Mouse (Mus musculus): ENCODE measurements around the gene Tcf3. TPM values are rescaled to one million over a fixed set of nuclear protein-coding genes. Genes with fewer than 3 reads are reported as not detected.

Gene Tcf3
- polyA plus RNA-seq, 1 experiment from 2014 or later: 88.9 TPM

DNA sequence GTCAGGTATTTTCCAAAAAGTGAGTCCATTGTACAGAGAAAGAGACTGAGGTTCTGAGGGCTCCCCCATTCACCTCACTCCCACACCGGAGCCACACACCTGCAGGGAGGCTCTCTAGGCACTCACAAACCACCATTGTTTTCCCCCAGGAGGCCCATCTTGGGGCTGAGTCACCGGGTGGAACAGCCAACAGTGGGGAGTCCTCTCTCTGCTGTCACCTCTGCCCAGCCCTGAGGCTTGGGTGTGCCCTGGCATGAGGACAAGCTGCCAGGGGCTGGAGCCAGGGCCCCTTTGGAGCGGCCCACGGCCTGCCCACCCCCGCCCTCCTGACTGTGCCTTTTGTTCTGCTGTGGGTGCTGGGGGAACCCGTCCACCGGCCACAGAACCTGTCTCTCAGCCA lies 2.3 kb upstream of the Tcf3 start:
- WGBS: 34% methylated on average over 7 of the region's 7 CpGs
- Histone ChIP-seq H3K27me3 (replicated peaks) (no peaks in the 10 kb centered on the region), H3K9ac (no peak overlapping the region), H3K36me3 (no peaks in the 10 kb centered on the region), H3K4me3 (replicated peaks) (no peak overlapping the region), H3K27ac (peak overlapping the region; percentile 93), H3K4me1 (peaks cover 30% of the 10 kb centered on the region), H3K9me3 (no peaks in the 10 kb centered on the region), H3K4me2 (peak overlapping the region; percentile 3)
- peak; percentile 34 for ATAC-seq (ENCODE audit: insufficient read depth, low FRiP score, low read depth)

GRCm38 (mm10) chr10:80434823-80435222 lies 1.4 kb upstream of the Tcf3 start:
- ATAC-seq (ENCODE audit: insufficient read depth, low FRiP score, low read depth): no peak
- Histone ChIP-seq H3K9ac (no peak overlapping the region), H3K4me2 (0 out of 2 replicates have a peak overlapping the region, but pooled peaks have one; percentile 34), H3K36me3 (peaks cover under 1% of the 10 kb centered on the region; the same call in 1 of the 2 replicates), H3K9me3 (no peaks in the 10 kb centered on the region), H3K27me3 (replicated peaks) (no peaks in the 10 kb centered on the region), H3K27ac (peak overlapping the region; percentile 93; the same call in 1 of the 2 replicates), H3K4me3 (replicated peaks) (no peak overlapping the region), H3K4me1 (peaks cover 30% of the 10 kb centered on the region)
- WGBS: 81% methylated on average over 3 of the region's 3 CpGs

DNA sequence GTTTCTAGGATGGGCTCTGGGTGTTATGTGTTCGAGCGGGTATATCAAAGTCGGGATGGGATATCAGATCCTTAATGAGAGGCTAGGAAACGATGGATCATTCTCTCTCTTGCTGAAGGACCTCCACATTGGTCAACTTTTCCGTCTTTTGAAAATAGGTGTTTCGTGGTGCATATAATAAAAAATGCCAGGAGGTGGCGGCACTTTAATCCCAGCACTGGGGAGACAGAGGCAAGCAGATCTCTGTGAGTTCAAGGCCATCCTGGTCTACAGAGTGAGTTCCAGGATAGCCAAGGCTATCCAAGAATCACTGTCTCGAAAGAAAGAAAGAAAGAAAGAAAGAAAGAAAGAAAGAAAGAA lies 766 bp upstream of the Tcf3 start:
- Histone ChIP-seq H3K4me3 (replicated peaks) (peak overlapping the region; percentile 98), H3K27ac (peak overlapping the region; percentile 93)
- ATAC-seq (ENCODE audit: insufficient read depth, low FRiP score, low read depth): no peak

GRCm38 (mm10) chr10:80432936-80433512 lies 423 bp downstream of the Tcf3 start:
- no peaks in the 10 kb centered on the region for H3K27me3 ChIP-seq (replicated peaks)
- H3K4me3 ChIP-seq (replicated peaks): peak overlapping the region; percentile 98
- under 1% methylated on average over 58 of the region's 60 CpGs for WGBS
- H3K4me1 ChIP-seq: peaks cover 33% of the 10 kb centered on the region
- no peaks in the 10 kb centered on the region for H3K9me3 ChIP-seq
- peak overlapping the region; percentile 99 for H3K9ac ChIP-seq
- peaks cover 17% of the 10 kb centered on the region for H3K36me3 ChIP-seq
- H3K27ac ChIP-seq: peak overlapping the region; percentile 93
- peak overlapping the region; percentile 83 for H3K4me2 ChIP-seq
- ATAC-seq (ENCODE audit: insufficient read depth, low FRiP score, low read depth): no peak

More for the DNA sequence above, 766 bp upstream of the Tcf3 start:
- 13% methylated on average over 8 of the region's 8 CpGs for WGBS
- Histone ChIP-seq H3K9ac (no peak overlapping the region), H3K4me1 (peaks cover 33% of the 10 kb centered on the region), H3K4me2 (peak overlapping the region; percentile 34), H3K27me3 (replicated peaks) (no peaks in the 10 kb centered on the region), H3K9me3 (no peaks in the 10 kb centered on the region), H3K36me3 (peaks cover 6% of the 10 kb centered on the region; the same call in 1 of the 2 replicates)

DNA sequence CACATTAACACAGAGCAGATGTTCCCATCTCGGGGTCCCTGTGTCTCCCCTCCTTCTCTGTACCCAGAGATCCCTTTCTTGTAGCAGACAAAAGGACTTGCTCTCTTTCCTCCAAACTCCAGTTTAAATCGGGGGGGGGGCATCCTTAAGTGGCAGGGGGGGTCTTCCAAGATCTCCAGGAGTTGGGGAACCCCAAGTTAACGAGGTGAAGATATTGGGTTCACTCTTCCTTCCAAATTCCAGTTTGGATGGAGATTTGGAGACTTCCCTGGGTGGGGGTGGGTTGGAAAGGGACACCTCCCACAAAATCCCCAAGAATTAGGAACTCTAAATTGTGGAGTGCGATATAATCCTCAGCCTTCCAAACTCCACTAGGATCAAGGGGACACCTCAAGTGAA lies 1.1 kb downstream of the Tcf3 start:
- ATAC-seq (ENCODE audit: insufficient read depth, low FRiP score, low read depth): no peak
- H3K27ac ChIP-seq: peak overlapping the region; percentile 93

DNA sequence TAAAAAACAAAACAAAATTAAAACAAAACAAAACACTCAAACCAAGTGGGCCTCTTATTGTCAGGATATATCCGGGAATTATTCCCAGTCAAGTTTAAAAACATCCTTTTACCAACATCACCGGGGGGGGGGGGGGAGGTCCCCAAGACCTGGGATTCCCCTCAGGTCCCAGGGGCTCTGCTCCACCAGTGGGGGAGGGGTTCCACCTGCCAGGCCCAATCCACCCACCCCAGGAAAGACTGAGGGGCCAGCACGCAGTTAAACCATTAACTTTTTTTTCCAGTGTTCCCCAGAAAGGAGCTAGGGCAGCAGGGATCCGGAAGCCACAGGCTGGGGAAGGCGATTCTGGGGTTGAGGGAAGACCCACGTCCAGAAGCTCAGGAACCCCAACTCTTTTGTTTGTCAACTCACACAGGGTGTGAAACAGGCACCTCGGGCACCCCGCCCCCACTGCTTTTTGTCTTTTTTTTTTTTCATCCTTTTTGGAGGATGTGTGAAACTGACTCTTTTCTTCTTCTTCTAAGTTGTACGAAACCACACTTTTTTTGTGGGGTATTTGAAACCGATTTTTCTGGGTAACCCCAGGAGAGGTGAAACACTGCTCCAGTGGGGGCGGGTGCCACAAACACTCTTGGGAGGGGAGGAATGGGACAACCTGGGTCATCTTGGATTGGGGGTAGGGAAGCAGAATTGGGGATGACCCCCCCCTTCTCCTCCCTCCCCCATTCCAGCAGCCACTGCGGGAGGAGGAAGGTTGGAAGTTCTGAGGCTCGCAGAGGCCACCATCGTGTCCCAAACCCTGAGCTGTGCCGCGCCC lies 1.7 kb downstream of the Tcf3 start:
- Histone ChIP-seq H3K9me3 (no peaks in the 10 kb centered on the region), H3K36me3 (peaks cover 29% of the 10 kb centered on the region), H3K27ac (peak overlapping the region; percentile 93), H3K9ac (peak overlapping the region; percentile 99), H3K4me3 (replicated peaks) (peak overlapping the region; percentile 98), H3K4me2 (peak overlapping the region; percentile 83), H3K4me1 (peaks cover 33% of the 10 kb centered on the region), H3K27me3 (replicated peaks) (no peaks in the 10 kb centered on the region)
- no peak for ATAC-seq (ENCODE audit: insufficient read depth, low FRiP score, low read depth)
- 16% methylated on average over 16 of the region's 16 CpGs for WGBS

More for the DNA sequence above, 1.1 kb downstream of the Tcf3 start:
- Histone ChIP-seq H3K9me3 (no peaks in the 10 kb centered on the region), H3K36me3 (peaks cover 23% of the 10 kb centered on the region), H3K27me3 (replicated peaks) (no peaks in the 10 kb centered on the region), H3K4me3 (replicated peaks) (peak overlapping the region; percentile 98), H3K9ac (peak overlapping the region; percentile 99), H3K4me2 (peak overlapping the region; percentile 83), H3K4me1 (peaks cover 33% of the 10 kb centered on the region)
- WGBS: 5% methylated on average over 4 of the region's 4 CpGs

DNA sequence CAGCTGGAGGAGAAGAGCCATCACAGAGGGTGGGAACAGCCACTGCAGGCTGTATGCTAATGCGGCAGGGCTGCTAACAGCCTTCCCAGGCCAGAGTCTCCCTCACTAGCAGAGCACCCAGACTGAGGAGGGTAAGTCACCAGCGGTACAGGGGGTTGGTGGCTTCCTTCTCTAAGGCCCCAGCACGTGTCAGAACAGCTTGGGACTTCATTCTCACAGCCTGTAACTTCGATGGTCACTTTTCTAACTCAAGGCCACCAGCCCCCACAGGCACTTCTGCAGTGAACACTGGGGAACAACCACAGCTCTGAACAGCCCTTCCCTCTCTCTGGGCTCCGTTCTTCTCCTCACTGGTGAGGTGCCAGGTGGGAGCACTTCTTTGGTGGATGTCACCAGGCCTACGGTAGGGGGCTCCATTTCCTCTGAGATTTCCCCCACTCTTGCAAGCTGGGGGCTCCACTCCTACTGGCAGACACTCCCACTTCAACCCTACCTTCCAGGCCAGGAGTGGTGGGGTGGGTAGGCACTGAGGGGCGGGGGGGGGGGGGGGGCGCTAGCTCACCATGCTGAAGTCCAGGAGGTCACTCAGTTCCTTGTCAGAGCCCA lies 3.0 kb downstream of the Tcf3 start:
- ATAC-seq (ENCODE audit: insufficient read depth, low FRiP score, low read depth): no peak
- peaks cover 25% of the 10 kb centered on the region for H3K4me1 ChIP-seq
- H3K27me3 ChIP-seq (replicated peaks): no peaks in the 10 kb centered on the region
- H3K36me3 ChIP-seq: peaks cover 42% of the 10 kb centered on the region
- H3K27ac ChIP-seq: no peak overlapping the region
- H3K4me3 ChIP-seq (replicated peaks): no peak overlapping the region
- WGBS: 70% methylated on average over 7 of the region's 8 CpGs
- no peaks in the 10 kb centered on the region for H3K9me3 ChIP-seq
- H3K4me2 ChIP-seq: no peak overlapping the region
- H3K9ac ChIP-seq: no peak overlapping the region

DNA sequence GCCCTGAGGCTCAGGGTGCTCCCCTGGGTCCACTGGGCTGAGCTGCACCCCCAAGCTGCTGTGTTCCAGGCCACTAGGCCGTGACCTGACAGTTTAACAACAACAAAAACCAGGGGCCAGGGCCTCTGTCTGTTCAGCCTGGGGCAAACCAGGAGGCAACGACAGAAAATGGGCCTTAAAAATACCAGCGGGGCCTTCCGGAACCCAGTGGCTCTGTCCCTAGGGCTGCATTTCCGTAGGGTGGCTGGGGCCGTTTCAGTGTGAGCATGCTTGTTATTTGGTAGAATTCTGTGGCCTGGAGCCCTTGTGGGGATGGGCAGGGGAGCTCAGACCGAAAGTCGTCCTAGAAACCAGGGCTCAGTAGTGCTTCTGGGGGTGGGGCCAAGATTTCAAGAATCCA lies 3.6 kb downstream of the Tcf3 start:
- Histone ChIP-seq H3K9ac (no peak overlapping the region), H3K27me3 (replicated peaks) (no peaks in the 10 kb centered on the region), H3K36me3 (peaks cover 49% of the 10 kb centered on the region), H3K4me1 (peaks cover 19% of the 10 kb centered on the region), H3K9me3 (no peaks in the 10 kb centered on the region), H3K27ac (no peak overlapping the region), H3K4me2 (no peak overlapping the region), H3K4me3 (replicated peaks) (no peak overlapping the region)
- 86% methylated on average over 8 of the region's 8 CpGs for WGBS
- ATAC-seq (ENCODE audit: insufficient read depth, low FRiP score, low read depth): no peak

- Histone ChIP-seq H3K9ac (no peak overlapping the region), H3K4me1 (0 out of 2 replicates have a peak, but pooled peaks cover 7% of the 10 kb centered on the region), H3K36me3 (peaks cover 65% of the 10 kb centered on the region), H3K27ac (no peak overlapping the region), H3K27me3 (replicated peaks) (no peaks in the 10 kb centered on the region), H3K4me3 (replicated peaks) (no peak overlapping the region), H3K4me2 (no peak overlapping the region), H3K9me3 (no peaks in the 10 kb centered on the region)
- no peak for ATAC-seq (ENCODE audit: insufficient read depth, low FRiP score, low read depth)
- 88% methylated on average over 3 of the region's 3 CpGs for WGBS
Observed at GRCm38 (mm10) chr10:80425041-80425440, 8.4 kb downstream of the Tcf3 start.

DNA sequence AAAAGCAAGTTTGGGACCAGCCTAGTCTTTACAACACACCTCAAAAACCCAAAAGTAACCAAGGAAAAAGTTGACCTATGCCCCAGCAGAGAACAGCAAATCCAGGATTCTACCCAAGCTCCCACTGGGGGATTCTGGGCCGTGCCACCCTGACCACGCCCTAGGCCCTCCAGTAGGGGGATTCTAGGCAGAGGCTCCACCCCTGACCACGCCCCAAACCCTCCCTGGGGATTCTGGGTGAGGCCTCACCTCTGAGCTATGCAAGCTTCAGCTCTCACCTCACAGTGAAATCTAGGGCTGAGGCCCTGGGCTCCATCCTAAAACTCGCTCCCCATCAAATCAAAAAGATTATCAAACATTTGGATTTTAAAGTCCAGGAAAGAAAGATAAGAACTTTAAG lies 9.9 kb downstream of the Tcf3 start:
- peak; percentile 70; the same call in 1 of the 2 replicates for ATAC-seq (ENCODE audit: insufficient read depth, low FRiP score, low read depth)
- peaks cover 19% of the 10 kb centered on the region for H3K4me1 ChIP-seq
- peak overlapping the region; percentile 32; the same call in 1 of the 2 replicates for H3K27ac ChIP-seq
- no peak overlapping the region for H3K4me2 ChIP-seq
- 36% methylated on average over 4 of the region's 4 CpGs for WGBS
- H3K36me3 ChIP-seq: peaks cover 68% of the 10 kb centered on the region
- no peaks in the 10 kb centered on the region for H3K9me3 ChIP-seq
- no peak overlapping the region for H3K4me3 ChIP-seq (replicated peaks)
- H3K27me3 ChIP-seq (replicated peaks): no peaks in the 10 kb centered on the region
- H3K9ac ChIP-seq: no peak overlapping the region

DNA sequence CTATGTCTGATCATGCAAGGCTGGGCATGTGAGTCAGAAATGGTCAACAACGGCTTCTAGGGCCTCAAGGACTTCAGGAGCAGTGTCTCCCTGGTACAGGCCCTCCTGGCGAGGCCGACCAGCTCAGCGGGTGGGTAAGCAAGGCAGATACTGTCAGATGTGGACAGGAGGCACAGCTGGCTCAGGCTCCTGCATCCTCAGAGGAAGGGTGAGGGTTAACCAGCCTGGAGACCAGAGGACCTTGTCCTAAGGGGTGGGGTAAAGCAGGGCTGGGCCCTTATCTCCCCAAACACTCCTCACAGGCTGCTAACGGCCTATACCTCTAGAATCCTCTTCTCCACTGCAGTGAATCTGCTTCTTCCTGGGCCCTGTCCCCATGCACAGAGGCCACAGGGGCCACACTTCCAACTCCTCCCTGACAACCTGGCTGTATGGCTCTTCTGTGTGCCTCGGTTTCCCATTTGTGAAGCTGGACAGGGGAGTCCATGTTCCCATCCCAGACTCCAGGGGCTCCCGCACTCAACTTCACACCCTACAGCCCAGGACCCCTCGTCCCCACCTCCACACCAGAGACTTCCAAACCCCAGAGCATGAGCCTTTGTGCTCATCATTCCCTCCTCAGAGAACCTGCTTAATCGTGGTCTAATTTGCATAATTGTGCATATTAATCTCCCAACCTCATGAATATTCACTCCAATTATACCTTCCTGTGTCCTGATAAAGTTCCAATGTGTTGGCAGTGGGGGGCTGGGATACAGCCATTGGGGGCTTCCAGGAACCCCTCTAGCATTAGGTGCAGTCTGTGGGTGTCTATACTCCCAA lies 11.6 kb downstream of the Tcf3 start:
- peak overlapping the region; percentile 18; the same call in 1 of the 2 replicates for H3K27ac ChIP-seq
- H3K36me3 ChIP-seq: peaks cover 68% of the 10 kb centered on the region
- 82% methylated on average over 9 of the region's 9 CpGs for WGBS
- no peak overlapping the region for H3K4me2 ChIP-seq
- no peak overlapping the region for H3K4me3 ChIP-seq (replicated peaks)
- no peaks in the 10 kb centered on the region for H3K27me3 ChIP-seq (replicated peaks)
- H3K9me3 ChIP-seq: no peaks in the 10 kb centered on the region
- ATAC-seq (ENCODE audit: insufficient read depth, low FRiP score, low read depth): peak; percentile 84
- no peak overlapping the region for H3K9ac ChIP-seq
- peaks cover 24% of the 10 kb centered on the region for H3K4me1 ChIP-seq

Data from stomach, embryonic 15.5 days (tissue).